Mouse (Mus musculus): ENCODE data around the gene Tmem161a. TPM values are rescaled to one million over a fixed set of nuclear protein-coding genes. Genes with fewer than 3 reads are reported as not detected.
"Not testable (repeated sequence)": the region's sequence is repeated elsewhere in the genome, so short reads cannot be mapped to it uniquely, and the experiment has no call there.

Tmem161a gene
- total RNA-seq, 2 experiments from 2014 or later: 52.3 to 54.7 TPM

- DNase-seq (ENCODE audit: low spot score in 2 of 2): no peak
These were observed 36.0 kb downstream of the Tmem161a start for GRCm38 (mm10) chr8:70208130-70208529.

- DNase-seq (ENCODE audit: low spot score in 2 of 2): no peak
These were observed 38.4 kb downstream of the Tmem161a start for GRCm38 (mm10) chr8:70210538-70210937.

GRCm38 (mm10) chr8:70211275-70211674 is 39.1 kb downstream of the Tmem161a start:
- DNase-seq (ENCODE audit: low spot score in 2 of 2): no peak

GRCm38 (mm10) chr8:70211726-70212111 is 39.6 kb downstream of the Tmem161a start:
- no peak for DNase-seq (ENCODE audit: low spot score in 2 of 2)

GRCm38 (mm10) chr8:70212112-70213055 is 40.2 kb downstream of the Tmem161a start, which contains the start of gene Slc25a42:
Gene Slc25a42, minus strand, starts transcription at chr8:70212305.
- DNase-seq (ENCODE audit: low spot score in 2 of 2): peak; percentile 98

- DNase-seq (ENCODE audit: low spot score in 2 of 2): no peak
These were observed 42.3 kb downstream of the Tmem161a start for GRCm38 (mm10) chr8:70214411-70214810.

- no peak for DNase-seq (ENCODE audit: low spot score in 2 of 2)
These were observed 42.9 kb downstream of the Tmem161a start for GRCm38 (mm10) chr8:70215092-70215491.

- DNase-seq (ENCODE audit: low spot score in 2 of 2): not testable (repeated sequence)
These were observed 44.0 kb downstream of the Tmem161a start for GRCm38 (mm10) chr8:70216161-70216560.

GRCm38 (mm10) chr8:70216566-70216965 is 44.4 kb downstream of the Tmem161a start:
- peak; percentile 81 to 85 for DNase-seq (ENCODE audit: low spot score in 2 of 2)

- DNase-seq (ENCODE audit: low spot score in 2 of 2): no peak
These were observed 45.3 kb downstream of the Tmem161a start for GRCm38 (mm10) chr8:70217441-70217840.

GRCm38 (mm10) chr8:70219107-70219684 is 47.0 kb downstream of the Tmem161a start:
- no peak for DNase-seq (ENCODE audit: low spot score in 2 of 2)

- no peak for DNase-seq (ENCODE audit: low spot score in 2 of 2)
These were observed 48.2 kb downstream of the Tmem161a start for GRCm38 (mm10) chr8:70220236-70220840.

- no peak for DNase-seq (ENCODE audit: low spot score in 2 of 2)
These were observed 48.8 kb downstream of the Tmem161a start for GRCm38 (mm10) chr8:70220911-70221310.

- DNase-seq (ENCODE audit: low spot score in 2 of 2): no peak
These were observed 49.9 kb downstream of the Tmem161a start for GRCm38 (mm10) chr8:70222041-70222440.

- DNase-seq (ENCODE audit: low spot score in 2 of 2): peak; percentile 53 to 60
These were observed 51.2 kb downstream of the Tmem161a start for GRCm38 (mm10) chr8:70223341-70223740.

- no peak for DNase-seq (ENCODE audit: low spot score in 2 of 2)
These were observed 55.8 kb downstream of the Tmem161a start for GRCm38 (mm10) chr8:70227997-70228396.

- no peak for DNase-seq (ENCODE audit: low spot score in 2 of 2)
These were observed 58.7 kb downstream of the Tmem161a start for GRCm38 (mm10) chr8:70230837-70231236.

Other genes starting within 250 kb of the Tmem161a start
- gene Gatad2a, start 176.0 kb upstream of the Tmem161a start, total RNA-seq (2021): 10 to 100 TPM; 40.9 to 43.3 TPM
- gene Mau2, start 129.6 kb upstream of the Tmem161a start, total RNA-seq (2021): 10 to 100 TPM; 73.4 to 74.8 TPM
- 10 to 100 TPM; 50.0 to 54.7 TPM for gene Sugp1, start 129.5 kb upstream of the Tmem161a start, total RNA-seq (2021)
- 1 to 10 TPM; 1.3 to 2.5 TPM for gene Tm6sf2, start 99.4 kb upstream of the Tmem161a start, total RNA-seq (2021)
- 1 to 10 TPM; 6.8 to 7.7 TPM for gene Hapln4, start 88.9 kb upstream of the Tmem161a start, total RNA-seq (2021)
- 100 to 1,000 TPM; 575 to 578 TPM for gene Ncan, start 51.5 kb upstream of the Tmem161a start, total RNA-seq (2021)
- gene Nr2c2ap, start 41.0 kb upstream of the Tmem161a start, total RNA-seq (2021): 10 to 100 TPM; 36.1 to 41.7 TPM
- gene Rfxank, start 33.2 kb upstream of the Tmem161a start, total RNA-seq (2021): 10 to 100 TPM; 10.5 to 12.0 TPM
- gene Borcs8, start 32.9 kb upstream of the Tmem161a start, total RNA-seq (2021): 10 to 100 TPM; 39.9 to 46.5 TPM
- gene Mef2b, start 32.6 kb upstream of the Tmem161a start, total RNA-seq (2021): under 1 TPM; 0.57 to 0.67 TPM
- gene Slc25a42, start 39.9 kb downstream of the Tmem161a start, total RNA-seq (2021): 10 to 100 TPM; 27.9 to 28.8 TPM
- gene Sugp2, start 61.9 kb downstream of the Tmem161a start, total RNA-seq (2021): 100 to 1,000 TPM; 128 to 138 TPM
- gene Armc6, start 62.1 kb downstream of the Tmem161a start, total RNA-seq (2021): 10 to 100 TPM; 88.5 to 90.7 TPM
- gene Homer3, start 110.5 kb downstream of the Tmem161a start, total RNA-seq (2021): 10 to 100 TPM; 45.7 to 47.0 TPM
- 10 to 100 TPM; 49.0 to 53.0 TPM for gene Ddx49, start 130.1 kb downstream of the Tmem161a start, total RNA-seq (2021)
- gene Cope, start 130.2 kb downstream of the Tmem161a start, total RNA-seq (2021): 100 to 1,000 TPM; 122 to 145 TPM
- gene Cers1, start 143.4 kb downstream of the Tmem161a start, total RNA-seq (2021): 10 to 100 TPM; 94.6 to 99.0 TPM
- 10 to 100 TPM; 13.2 to 23.5 TPM for gene Gdf1, start 157.5 kb downstream of the Tmem161a start, total RNA-seq (2021)
- gene Upf1, start 180.9 kb downstream of the Tmem161a start, total RNA-seq (2021): 10 to 100 TPM; 50.8 to 51.0 TPM
- under 1 TPM in 1 of 2 experiments, not detected in 1; 0.31 TPM for gene Comp, start 201.2 kb downstream of the Tmem161a start, total RNA-seq (2021)